Mouse (Mus musculus) G1E (cell line): Measurements from ENCODE around the gene Lamb2. TPM values are rescaled to one million over a fixed set of nuclear protein-coding genes. Genes with fewer than 3 reads are reported as not detected.

ENCODE experiments used
- ATAC-seq: 2 replicates; pipeline ENCODE4 v1.8.0; 2016; ENCODE audit warnings: mild to moderate bottlenecking; ENCODE audit not compliant: insufficient number of reproducible peaks, poor library complexity, low FRiP score, severe bottlenecking; ENCODE audit errors: extremely low read depth
- DNase-seq: peaks from one replicate; pipeline ENCODE4 v3.0.0; 2012; ENCODE audit warnings: low spot score
- H3K27me3 ChIP-seq: 2 replicates; pipeline ENCODE4 v1.6.1; 2012; ENCODE audit warnings: mild to moderate bottlenecking, low read length, inconsistent platforms; ENCODE audit not compliant: insufficient read depth
- H3K36me3 ChIP-seq: replicated peaks from 2 replicates; pipeline ENCODE3; 2012; ENCODE audit warnings: mild to moderate bottlenecking, inconsistent platforms
- H3K4me1 ChIP-seq: 2 replicates; pipeline ENCODE4 v1.6.1; 2012; ENCODE audit warnings: low read depth, low read length, inconsistent platforms, mixed read lengths; ENCODE audit not compliant: insufficient read depth
- H3K4me3 ChIP-seq: 2 replicates; pipeline ENCODE4 v1.5.1; 2012; ENCODE audit warnings: low read depth, mild to moderate bottlenecking, inconsistent platforms, low read length, moderate library complexity, mixed read lengths
- H3K9me3 ChIP-seq: replicated peaks from 2 replicates; pipeline ENCODE4 v1.6.1; 2012; ENCODE audit warnings: inconsistent platforms
- CTCF ChIP-seq: IDR thresholded peaks from 2 replicates; pipeline ENCODE4 v1.5.1; 2012; ENCODE audit warnings: low read depth, low read length, inconsistent platforms, mixed read lengths
- GATA1 ChIP-seq: IDR thresholded peaks from 2 replicates; pipeline ENCODE4 v1.6.1; 2012; ENCODE audit warnings: borderline replicate concordance, low read length, inconsistent platforms, mixed read lengths
- GATA2 ChIP-seq: IDR thresholded peaks from 2 replicates; pipeline ENCODE4 v1.6.1; 2012; ENCODE audit warnings: low read depth, low read length, inconsistent platforms, borderline replicate concordance
- POLR2AphosphoS5 ChIP-seq: IDR thresholded peaks from 2 replicates; pipeline ENCODE4 v1.6.1; 2012; ENCODE audit warnings: low read depth, low read length, inconsistent platforms; ENCODE audit not compliant: insufficient replicate concordance
- TAL1 ChIP-seq: conservative IDR thresholded peaks from 2 replicates; pipeline ENCODE4 v1.6.1; 2012; ENCODE audit warnings: low read depth, low read length, inconsistent platforms, mixed read lengths
- polyA plus RNA-seq: library from polyadenylated mRNA; stranded (reverse); fragments of >175 nt; gene quantifications from 2 replicates; pipeline ENCODE4 v1.2.3, GENCODE M21; 2012
- total RNA-seq, 2 experiments: library from RNA; stranded (forward) in 1 of 2; stranded (reverse) in 1 of 2; fragments of 200-1000 nt in 1 of 2; fragments of >200 nt in 1 of 2; fragmentation: Nextera tagmentation in 1 of 2; gene quantifications; 2 replicates each; pipeline ENCODE4 v1.2.3; 2014 to 2017

The Lamb2 gene
- total and polyA plus RNA-seq, 3 experiments: 0.07 to 0.15 (median 0.11) TPM

DNA sequence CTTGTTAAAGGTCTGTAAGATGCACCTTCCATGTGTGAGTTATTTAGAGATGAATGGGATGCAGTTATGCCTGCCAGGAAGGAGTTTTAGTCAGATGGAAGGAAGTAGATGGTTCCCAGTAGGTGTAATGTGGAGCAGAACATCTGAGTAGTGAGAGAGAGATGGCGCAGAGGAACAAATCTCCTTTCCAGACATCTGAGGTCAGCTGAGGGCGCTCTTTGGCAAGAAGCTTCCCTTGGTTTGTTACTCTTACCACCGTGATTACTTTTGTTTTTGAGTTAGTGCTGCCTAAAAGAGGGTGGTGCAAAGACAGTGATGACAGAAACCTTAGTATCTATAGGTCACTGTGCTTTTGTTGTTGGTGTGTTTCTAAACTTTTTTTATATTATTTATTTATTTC, 45.9 kb downstream of the Lamb2 start:
- ATAC-seq: no peak

DNA sequence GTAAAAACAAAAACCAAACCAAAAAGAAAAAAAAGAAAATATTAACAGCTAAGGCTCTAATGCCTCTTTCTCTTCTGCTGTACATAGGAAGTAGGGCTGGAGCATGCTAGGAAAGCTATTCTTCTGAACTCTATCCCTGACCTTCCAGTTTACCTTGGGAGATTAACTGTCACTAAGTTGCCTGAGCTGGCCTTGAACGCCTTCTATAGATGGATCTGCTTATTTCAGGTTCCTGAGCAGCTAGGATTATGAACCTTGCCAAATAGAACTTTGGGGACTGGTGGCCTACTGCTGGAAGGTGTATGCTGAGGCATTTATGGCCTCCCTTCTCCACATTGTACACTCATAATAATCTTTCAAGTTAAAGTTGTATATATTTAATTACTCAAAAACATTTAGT, 51.4 kb downstream of the Lamb2 start:
- DNase-seq: no peak
- no peaks in the 10 kb centered on the region for H3K9me3 ChIP-seq
- no peaks in the 10 kb centered on the region for H3K27me3 ChIP-seq
- H3K4me3 ChIP-seq: no peak overlapping the region
- peaks cover 95% of the 10 kb centered on the region for H3K36me3 ChIP-seq
- peaks cover under 1% of the 10 kb centered on the region; the same call in 1 of the 2 replicates for H3K4me1 ChIP-seq
- no peak for ATAC-seq
- TF ChIP-seq POLR2AphosphoS5 (no peak), TAL1 (no peak), CTCF (no peak), GATA2 (no peak), GATA1 (no peak)

More for the DNA sequence above, 45.9 kb downstream of the Lamb2 start:
- H3K27me3 ChIP-seq: no peaks in the 10 kb centered on the region
- TF ChIP-seq CTCF (no peak), POLR2AphosphoS5 (no peak), GATA1 (no peak), TAL1 (no peak), GATA2 (no peak)
- peaks cover 14% of the 10 kb centered on the region for H3K4me1 ChIP-seq
- H3K9me3 ChIP-seq: no peaks in the 10 kb centered on the region
- no peak for DNase-seq
- H3K36me3 ChIP-seq: peaks cover 75% of the 10 kb centered on the region
- no peak overlapping the region for H3K4me3 ChIP-seq

DNA sequence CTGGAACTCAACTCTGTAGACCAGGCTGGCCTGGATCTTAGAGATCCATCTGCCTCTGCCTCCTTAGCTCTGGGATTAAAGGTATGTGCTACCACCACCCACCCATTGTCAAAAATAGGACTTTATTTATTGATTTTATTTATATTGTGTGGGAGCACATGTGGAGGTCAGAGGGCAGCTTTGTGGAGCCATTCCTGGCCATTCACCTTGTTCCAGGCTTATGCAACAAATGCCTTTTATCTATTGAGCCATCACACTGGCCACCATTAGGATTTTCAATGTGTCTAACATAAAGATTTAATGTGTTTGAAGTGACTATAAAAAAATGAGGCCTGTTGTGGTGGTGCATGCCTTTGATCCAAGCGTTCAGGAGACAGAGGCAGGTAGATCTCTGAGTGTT, 52.0 kb downstream of the Lamb2 start:
- DNase-seq (no peak), ATAC-seq (no peak)
- TF ChIP-seq GATA2 (no peak), POLR2AphosphoS5 (no peak), TAL1 (no peak), GATA1 (no peak), CTCF (no peak)
- H3K9me3 ChIP-seq: no peaks in the 10 kb centered on the region
- no peaks in the 10 kb centered on the region for H3K27me3 ChIP-seq
- H3K4me3 ChIP-seq: no peak overlapping the region
- peaks cover 96% of the 10 kb centered on the region for H3K36me3 ChIP-seq
- H3K4me1 ChIP-seq: peaks cover 4% of the 10 kb centered on the region; the same call in 1 of the 2 replicates

Other genes starting within 250 kb of the Lamb2 start
Only the 20 nearest of the 23 such genes appear.
- gene Amt, start 182.9 kb upstream of the Lamb2 start, total RNA-seq (2014; fragmentation: Nextera tagmentation): 0.90 and 1.2 TPM in 2 replicates
- gene Amt, start 182.9 kb upstream of the Lamb2 start, total RNA-seq (2017): 0.44 and 0.93 TPM in 2 replicates
- 0.03 and 0.09 TPM in 2 replicates for gene Amt, start 182.9 kb upstream of the Lamb2 start, polyA plus RNA-seq
- gene Rhoa, start 173.6 kb upstream of the Lamb2 start, total RNA-seq (2014; fragmentation: Nextera tagmentation): 409 and 426 TPM in 2 replicates
- 215 and 235 TPM in 2 replicates for gene Rhoa, start 173.6 kb upstream of the Lamb2 start, total RNA-seq (2017)
- gene Rhoa, start 173.6 kb upstream of the Lamb2 start, polyA plus RNA-seq: 122 and 136 TPM in 2 replicates
- 24.2 TPM in 2 replicates for gene Tcta, start 173.6 kb upstream of the Lamb2 start, total RNA-seq (2014; fragmentation: Nextera tagmentation)
- 11.9 and 14.6 TPM in 2 replicates for gene Tcta, start 173.6 kb upstream of the Lamb2 start, total RNA-seq (2017)
- gene Tcta, start 173.6 kb upstream of the Lamb2 start, polyA plus RNA-seq: 1.5 and 3.6 TPM in 2 replicates
- 1,641 and 1,695 TPM in 2 replicates for gene Gpx1, start 140.8 kb upstream of the Lamb2 start, total RNA-seq (2014; fragmentation: Nextera tagmentation)
- 1,228 and 1,354 TPM in 2 replicates for gene Gpx1, start 140.8 kb upstream of the Lamb2 start, total RNA-seq (2017)
- gene Gpx1, start 140.8 kb upstream of the Lamb2 start, polyA plus RNA-seq: 470 and 543 TPM in 2 replicates
- gene Usp4, start 131.9 kb upstream of the Lamb2 start, total RNA-seq (2014; fragmentation: Nextera tagmentation): 126 and 131 TPM in 2 replicates
- 76.5 and 78.6 TPM in 2 replicates for gene Usp4, start 131.9 kb upstream of the Lamb2 start, total RNA-seq (2017)
- gene Usp4, start 131.9 kb upstream of the Lamb2 start, polyA plus RNA-seq: 60.8 and 97.3 TPM in 2 replicates
- gene 1700102P08Rik, start 86.9 kb upstream of the Lamb2 start, total RNA-seq (2014; fragmentation: Nextera tagmentation): not detected in 2 replicates
- gene 1700102P08Rik, start 86.9 kb upstream of the Lamb2 start, total RNA-seq (2017): 0.44 and 1.3 TPM in 2 replicates
- 0.29 and 0.81 TPM in 2 replicates for gene 1700102P08Rik, start 86.9 kb upstream of the Lamb2 start, polyA plus RNA-seq
- gene Ccdc36, start 51.3 kb upstream of the Lamb2 start, total RNA-seq (2014; fragmentation: Nextera tagmentation): not detected in 2 replicates
- gene Ccdc36, start 51.3 kb upstream of the Lamb2 start, total RNA-seq (2017): 0.22 TPM in 1 of 2 replicates, not detected in the other
- not detected in 2 replicates for gene Ccdc36, start 51.3 kb upstream of the Lamb2 start, polyA plus RNA-seq
- not detected in 2 replicates for gene BC048562, start 43.3 kb upstream of the Lamb2 start, total RNA-seq (2014; fragmentation: Nextera tagmentation)
- gene BC048562, start 43.3 kb upstream of the Lamb2 start, total RNA-seq (2017): 0.22 TPM in 1 of 2 replicates, not detected in the other
- gene BC048562, start 43.3 kb upstream of the Lamb2 start, polyA plus RNA-seq: 0.08 TPM in 1 of 2 replicates, not detected in the other
- 52.4 and 53.0 TPM in 2 replicates for gene Ccdc71, start 19.2 kb upstream of the Lamb2 start, total RNA-seq (2014; fragmentation: Nextera tagmentation)
- gene Ccdc71, start 19.2 kb upstream of the Lamb2 start, total RNA-seq (2017): 20.3 and 22.3 TPM in 2 replicates
- gene Ccdc71, start 19.2 kb upstream of the Lamb2 start, polyA plus RNA-seq: 24.1 and 25.6 TPM in 2 replicates
- gene Klhdc8b, start 18.2 kb upstream of the Lamb2 start, total RNA-seq (2014; fragmentation: Nextera tagmentation): 14.7 and 21.2 TPM in 2 replicates
- gene Klhdc8b, start 18.2 kb upstream of the Lamb2 start, total RNA-seq (2017): 52.8 and 63.1 TPM in 2 replicates
- 112 and 116 TPM in 2 replicates for gene Klhdc8b, start 18.2 kb upstream of the Lamb2 start, polyA plus RNA-seq
- gene Usp19, start 10.9 kb downstream of the Lamb2 start, total RNA-seq (2014; fragmentation: Nextera tagmentation): 70.6 and 197 TPM in 2 replicates
- gene Usp19, start 10.9 kb downstream of the Lamb2 start, total RNA-seq (2017): 41.3 and 44.7 TPM in 2 replicates
- 87.7 and 102 TPM in 2 replicates for gene Usp19, start 10.9 kb downstream of the Lamb2 start, polyA plus RNA-seq
- 320 and 349 TPM in 2 replicates for gene Qars, start 28.0 kb downstream of the Lamb2 start, total RNA-seq (2014; fragmentation: Nextera tagmentation)
- gene Qars, start 28.0 kb downstream of the Lamb2 start, total RNA-seq (2017): 196 and 201 TPM in 2 replicates
- gene Qars, start 28.0 kb downstream of the Lamb2 start, polyA plus RNA-seq: 138 and 248 TPM in 2 replicates
- 179 and 214 TPM in 2 replicates for gene Qrich1, start 37.1 kb downstream of the Lamb2 start, total RNA-seq (2014; fragmentation: Nextera tagmentation)
- gene Qrich1, start 37.1 kb downstream of the Lamb2 start, total RNA-seq (2017): 150 and 161 TPM in 2 replicates
- 99.7 and 143 TPM in 2 replicates for gene Qrich1, start 37.1 kb downstream of the Lamb2 start, polyA plus RNA-seq
- gene Impdh2, start 80.5 kb downstream of the Lamb2 start, total RNA-seq (2014; fragmentation: Nextera tagmentation): 145 and 154 TPM in 2 replicates
- 247 and 299 TPM in 2 replicates for gene Impdh2, start 80.5 kb downstream of the Lamb2 start, total RNA-seq (2017)
- 167 and 176 TPM in 2 replicates for gene Impdh2, start 80.5 kb downstream of the Lamb2 start, polyA plus RNA-seq
- 25.6 and 31.8 TPM in 2 replicates for gene Ndufaf3, start 87.7 kb downstream of the Lamb2 start, total RNA-seq (2014; fragmentation: Nextera tagmentation)
- 16.9 and 29.4 TPM in 2 replicates for gene Ndufaf3, start 87.7 kb downstream of the Lamb2 start, total RNA-seq (2017)
- 11.7 and 17.7 TPM in 2 replicates for gene Ndufaf3, start 87.7 kb downstream of the Lamb2 start, polyA plus RNA-seq
- gene Dalrd3, start 90.2 kb downstream of the Lamb2 start, total RNA-seq (2014; fragmentation: Nextera tagmentation): 48.3 and 49.1 TPM in 2 replicates
- gene Dalrd3, start 90.2 kb downstream of the Lamb2 start, total RNA-seq (2017): 48.3 and 65.3 TPM in 2 replicates
- 101 and 121 TPM in 2 replicates for gene Dalrd3, start 90.2 kb downstream of the Lamb2 start, polyA plus RNA-seq
- gene Wdr6, start 99.0 kb downstream of the Lamb2 start, total RNA-seq (2014; fragmentation: Nextera tagmentation): 22.6 and 27.6 TPM in 2 replicates
- gene Wdr6, start 99.0 kb downstream of the Lamb2 start, total RNA-seq (2017): 36.3 and 39.2 TPM in 2 replicates
- 16.9 and 30.0 TPM in 2 replicates for gene Wdr6, start 99.0 kb downstream of the Lamb2 start, polyA plus RNA-seq
- 1.7 and 1.9 TPM in 2 replicates for gene P4htm, start 117.9 kb downstream of the Lamb2 start, total RNA-seq (2014; fragmentation: Nextera tagmentation)
- 2.0 and 2.6 TPM in 2 replicates for gene P4htm, start 117.9 kb downstream of the Lamb2 start, total RNA-seq (2017)
- 5.4 and 5.7 TPM in 2 replicates for gene P4htm, start 117.9 kb downstream of the Lamb2 start, polyA plus RNA-seq
- 77.4 and 83.1 TPM in 2 replicates for gene Arih2, start 169.7 kb downstream of the Lamb2 start, total RNA-seq (2014; fragmentation: Nextera tagmentation)
- gene Arih2, start 169.7 kb downstream of the Lamb2 start, total RNA-seq (2017): 86.9 and 91.4 TPM in 2 replicates
- gene Arih2, start 169.7 kb downstream of the Lamb2 start, polyA plus RNA-seq: 146 and 153 TPM in 2 replicates
- gene Slc25a20, start 182.4 kb downstream of the Lamb2 start, total RNA-seq (2014; fragmentation: Nextera tagmentation): 17.4 and 17.8 TPM in 2 replicates
- gene Slc25a20, start 182.4 kb downstream of the Lamb2 start, total RNA-seq (2017): 30.3 TPM in 2 replicates
- 5.5 and 7.7 TPM in 2 replicates for gene Slc25a20, start 182.4 kb downstream of the Lamb2 start, polyA plus RNA-seq